14 mouse cellular contexts compared by ENCODE assay signal in genomic region chr3:129565458-129565857, GRCm38 (mm10). TPM values are rescaled to one million over a fixed set of nuclear protein-coding genes. Genes with fewer than 3 reads are reported as not detected.
DNase-seq lines count a peak whose midpoint lies in the region; ATAC-seq and TF ChIP-seq lines count a peak whose summit lies in the region.
"Had no signal": no experiment of that assay in that cellular context is flagged by ENCODE, and none has a peak within 500 bp of the region (broad histone marks: within the 10 kb centered on the region; RNA-seq: fewer than 3 reads in every experiment).

No protein-coding gene starts in this region.

- no peak overlapping the region for H3K4me2 ChIP-seq in heart, embryonic 11.5 days
- H3K4me2 ChIP-seq in CH12.LX (ENCODE audit: insufficient read depth, low read depth, poor library complexity, severe bottlenecking): peak overlapping the region; percentile 41; the same call in 1 of the 2 replicates
- no peak overlapping the region for H3K4me2 ChIP-seq in intestine, embryonic 16.5 days (ENCODE audit: low read depth, low read length)
- H3K4me2 ChIP-seq in hindbrain, embryonic 16.5 days (ENCODE audit: low read length): no peak overlapping the region
- H3K4me2 ChIP-seq: forebrain, embryonic 12.5 days; hindbrain, embryonic 15.5 days had no signal

- in situ Hi-C loops in CH12.LX (cut with MboI; ENCODE audit: low pct_ligation_motif_present, low pct_unique_long_range_greater_than_20kb, low sequenced_read_pairs): no loop called here

- no peak; the same call in 1 of the 2 replicates for TF ChIP-seq EP300 in CH12.LX (IDR thresholded peaks at IDR 0.05; ENCODE audit: low read length)

- ATAC-seq in heart, embryonic 11.5 days (replicated peaks; ENCODE audit: insufficient number of reproducible peaks, low FRiP score, low TSS enrichment): no peak
- peak; percentile 62 for ATAC-seq in intestine, embryonic 16.5 days
- ATAC-seq in megakaryocyte-erythroid progenitor cell, adult 5-6 weeks (replicated peaks; ENCODE audit: low FRiP score, low TSS enrichment, poor library complexity, severe bottlenecking): peak; percentile 78
- ATAC-seq in hindbrain, embryonic 16.5 days: no peak
- ATAC-seq: midbrain, embryonic 16.5 days had no signal

- 68% methylated on average over 8 of the region's 8 CpGs for WGBS in heart, embryonic 11.5 days (ENCODE audit: insufficient replicate concordance)
- 82% methylated on average over 8 of the region's 8 CpGs for WGBS in intestine, embryonic 16.5 days
- WGBS in hindbrain, embryonic 16.5 days: 92% methylated on average over 8 of the region's 8 CpGs

- peaks cover 17% of the 10 kb centered on the region for H3K4me1 ChIP-seq in heart, embryonic 11.5 days (ENCODE audit: control insufficient read depth, insufficient read depth, low read length)
- H3K4me1 ChIP-seq in CH12.LX (ENCODE audit: control insufficient read depth in 1 of 2, insufficient read depth in 2 of 2): peaks cover 6 to 19% of the 10 kb centered on the region in 2 experiments; a peak in 3 of 4 replicates
- H3K4me1 ChIP-seq in intestine, embryonic 16.5 days (ENCODE audit: control insufficient read depth, insufficient read depth, low read length): no peaks in the 10 kb centered on the region; the same call in 1 of the 2 replicates
- H3K4me1 ChIP-seq in hindbrain, embryonic 16.5 days (ENCODE audit: control insufficient read depth, insufficient read depth, low read depth, low read length): no peaks in the 10 kb centered on the region; the same call in 1 of the 2 replicates
- H3K4me1 ChIP-seq: hindbrain, embryonic 15.5 days had no signal

- H3K36me3 ChIP-seq in heart, embryonic 11.5 days (ENCODE audit: control insufficient read depth, insufficient read depth, low read length): no peaks in the 10 kb centered on the region
- H3K36me3 ChIP-seq in CH12.LX (replicated peaks in 1 of 2; ENCODE audit: control insufficient read depth in 1 of 2, insufficient read depth in 1 of 2, low read length in 1 of 2): peaks cover 0 to 4% of the 10 kb centered on the region in 2 experiments
- H3K36me3 ChIP-seq in intestine, embryonic 16.5 days (ENCODE audit: control insufficient read depth, insufficient read depth, low read length): 0 out of 2 replicates have a peak, but pooled peaks cover 6% of the 10 kb centered on the region
- H3K36me3 ChIP-seq in hindbrain, embryonic 16.5 days (ENCODE audit: control insufficient read depth, insufficient read depth, low read length): no peaks in the 10 kb centered on the region

- DNase-seq in heart, adult 9 months (ENCODE audit: low spot score in 2 of 2): no peak
- DNase-seq in CH12.LX (ENCODE audit: extremely low read depth): peak; percentile 18
- no peak for DNase-seq in gastrocnemius, postnatal 25 days
- DNase-seq: adrenal gland, postnatal 14 days; cerebellum, postnatal 36 days; heart, adult 2 months; lung, adult 2 months had no signal

- dilution Hi-C loops in CH12.LX (cut with MboI; ENCODE audit: extremely low pct_ligation_motif_present, extremely low pct_unique_long_range_greater_than_20kb, low sequenced_read_pairs): no loop called here

- 0 out of 2 replicates have a peak overlapping the region, but pooled peaks have one; percentile 47 for H3K27ac ChIP-seq in heart, embryonic 11.5 days (ENCODE audit: low read depth, low read length)
- peak overlapping the region; percentile 61 for H3K27ac ChIP-seq in CH12.LX (ENCODE audit: insufficient read depth, low read depth)
- peak overlapping the region; percentile 29; the same call in 1 of the 2 replicates for H3K27ac ChIP-seq in intestine, embryonic 16.5 days (ENCODE audit: low read length)
- H3K27ac ChIP-seq in hindbrain, embryonic 16.5 days (ENCODE audit: low read depth, low read length): no peak overlapping the region
- H3K27ac ChIP-seq: forebrain, embryonic 12.5 days; heart, adult 2 months; hindbrain, embryonic 15.5 days had no signal

- no peaks in the 10 kb centered on the region for H3K27me3 ChIP-seq in heart, embryonic 11.5 days (ENCODE audit: control insufficient read depth, insufficient read depth, low read length)
- no peaks in the 10 kb centered on the region for H3K27me3 ChIP-seq in CH12.LX (replicated peaks)
- no peaks in the 10 kb centered on the region for H3K27me3 ChIP-seq in intestine, embryonic 16.5 days (replicated peaks; ENCODE audit: control insufficient read depth, insufficient read depth, low read length)
- no peaks in the 10 kb centered on the region for H3K27me3 ChIP-seq in hindbrain, embryonic 16.5 days (replicated peaks; ENCODE audit: control insufficient read depth, insufficient read depth, low read length)
- H3K27me3 ChIP-seq: forebrain, embryonic 12.5 days; hindbrain, embryonic 15.5 days had no signal

- no peak overlapping the region for H3K9ac ChIP-seq in heart, embryonic 11.5 days (ENCODE audit: low read depth, low read length)
- H3K9ac ChIP-seq in CH12.LX (ENCODE audit: insufficient read depth, low read depth): peak overlapping the region; percentile 10; the same call in 1 of the 2 replicates
- no peak overlapping the region for H3K9ac ChIP-seq in intestine, embryonic 16.5 days (ENCODE audit: low read depth, low read length)
- no peak overlapping the region for H3K9ac ChIP-seq in hindbrain, embryonic 16.5 days (ENCODE audit: low read depth, low read length)
- H3K9ac ChIP-seq: forebrain, embryonic 12.5 days; hindbrain, embryonic 15.5 days had no signal

- no peak for TF ChIP-seq CTCF in CH12.LX (conservative IDR thresholded peaks at IDR 0.05 in 1 of 2, IDR thresholded peaks at IDR 0.05 in 1 of 2; ENCODE audit: low read depth in 2 of 2, low read length in 2 of 2)

- H3K9me3 ChIP-seq in heart, embryonic 11.5 days (replicated peaks; ENCODE audit: control insufficient read depth, low read length): no peaks in the 10 kb centered on the region
- H3K9me3 ChIP-seq in CH12.LX (replicated peaks; ENCODE audit: low read length): no peaks in the 10 kb centered on the region
- H3K9me3 ChIP-seq in intestine, embryonic 16.5 days (ENCODE audit: control insufficient read depth, low read length): no peaks in the 10 kb centered on the region
- H3K9me3 ChIP-seq in hindbrain, embryonic 16.5 days (ENCODE audit: control insufficient read depth, low read length): no peaks in the 10 kb centered on the region
- H3K9me3 ChIP-seq: forebrain, embryonic 12.5 days; hindbrain, embryonic 15.5 days had no signal

- no peak for TF ChIP-seq POLR2A in CH12.LX (IDR thresholded peaks at IDR 0.05; ENCODE audit: low read depth, low read length)

- no peak for TF ChIP-seq RAD21 in CH12.LX (IDR thresholded peaks at IDR 0.05; ENCODE audit: low read depth, low read length)

- no peaks in the 10 kb centered on the region for H3K79me2 ChIP-seq in CH12.LX (replicated peaks; ENCODE audit: control insufficient read depth, extremely low read depth, insufficient read depth, poor library complexity, severe bottlenecking)

- H3K4me3 ChIP-seq in heart, embryonic 11.5 days (ENCODE audit: low read depth, low read length): no peak overlapping the region
- H3K4me3 ChIP-seq in CH12.LX (replicated peaks in 1 of 3; ENCODE audit: low read depth in 2 of 3, low read length in 2 of 3, poor library complexity in 1 of 3): no peak overlapping the region
- H3K4me3 ChIP-seq in intestine, embryonic 16.5 days (ENCODE audit: low read length): no peak overlapping the region
- no peak overlapping the region for H3K4me3 ChIP-seq in hindbrain, embryonic 16.5 days (ENCODE audit: low read length)
- H3K4me3 ChIP-seq: forebrain, embryonic 12.5 days; heart, adult 2 months; hindbrain, embryonic 15.5 days had no signal

TF ChIP-seq in CH12.LX, 34 proteins besides CTCF, POLR2A, EP300 and RAD21:
- TF ChIP-seq ELF1 (IDR thresholded peaks at IDR 0.05; ENCODE audit: low read depth, low read length) (no peak), CHD1 (IDR thresholded peaks at IDR 0.05; ENCODE audit: low read depth, low read length) (no peak), IRF4 (IDR thresholded peaks at IDR 0.05; ENCODE audit: low read depth, low read length) (peak; percentile 38; the same call in 1 of the 2 replicates), UBTF (IDR thresholded peaks at IDR 0.05; ENCODE audit: low read depth, low read length) (no peak), ETS1 (conservative IDR thresholded peaks at IDR 0.05; ENCODE audit: low read depth, low read length) (no peak), PAX5 (IDR thresholded peaks at IDR 0.05; ENCODE audit: low read length) (no peak), HCFC1 (IDR thresholded peaks at IDR 0.05; ENCODE audit: low read depth, low read length) (no peak), MEF2A (IDR thresholded peaks at IDR 0.05; ENCODE audit: borderline replicate concordance, low read depth, low read length) (no peak), MYC (IDR thresholded peaks at IDR 0.05; ENCODE audit: low read depth, low read length) (no peak), MAX (IDR thresholded peaks at IDR 0.05; ENCODE audit: low read length) (no peak), USF2 (conservative IDR thresholded peaks at IDR 0.05; ENCODE audit: low read depth, low read length) (no peak), SMC3 (IDR thresholded peaks at IDR 0.05; ENCODE audit: low read depth, low read length) (no peak), MXI1 (IDR thresholded peaks at IDR 0.05; ENCODE audit: low read depth, low read length) (no peak), BHLHE40 (IDR thresholded peaks at IDR 0.05; ENCODE audit: low read depth, low read length) (0 out of 2 replicates have a peak, but pooled peaks have one; percentile 18), TCF12 (IDR thresholded peaks at IDR 0.05; ENCODE audit: low read depth, low read length) (peak; percentile 40; the same call in 1 of the 2 replicates)

RNA-seq across cellular contexts. Expression of gene Elovl6, which starts 33.3 kb away (rescaled TPM):
- 20.9 and 22.8 TPM in 2 replicates for polyA plus RNA-seq in heart, embryonic 11.5 days (2014; fragmentation: Nextera tagmentation; extraction: Ambion mirVana)
- 1.7 and 2.1 TPM in 2 replicates for total RNA-seq in CH12.LX (2012; rRNA removed)
- 6.1 and 6.8 TPM in 2 replicates for total RNA-seq in CH12.LX (2014; rRNA removed)
- 4.7 and 6.0 TPM in 2 replicates for polyA plus RNA-seq in CH12.LX (2012; ENCODE audit: insufficient read length, low read depth)
- 51.4 and 51.7 TPM in 2 replicates for polyA plus RNA-seq in intestine, embryonic 16.5 days (2015; fragmentation: Nextera tagmentation; extraction: Ambion mirVana)
- total RNA-seq in megakaryocyte-erythroid progenitor cell, adult 5-6 weeks (2014; fragmentation: Nextera tagmentation): 13.0 and 19.4 TPM in 2 replicates
- total RNA-seq in megakaryocyte-erythroid progenitor cell, adult 5-6 weeks (2017): 15.8 and 17.0 TPM in 2 replicates
- total RNA-seq in gastrocnemius, postnatal 25 days (2021): 1 to 10 TPM; 1.1 to 1.6 TPM
- 44.3 and 44.4 TPM in 2 replicates for polyA plus RNA-seq in hindbrain, embryonic 16.5 days (2015; fragmentation: Nextera tagmentation; extraction: Ambion mirVana)

Comparison
In these comparisons a context has a peak if more than half of its experiments do, and no peak if none do; other contexts are left out.
1. ATAC-seq: peak in intestine, embryonic 16.5 days (single experiment) and megakaryocyte-erythroid progenitor cell, adult 5-6 weeks (single experiment); none in heart, embryonic 11.5 days (single experiment) and hindbrain, embryonic 16.5 days (single experiment).